Mouse (Mus musculus): ENCODE measurements around the gene Ifna5. TPM values are rescaled to one million over a fixed set of nuclear protein-coding genes. Genes with fewer than 3 reads are reported as not detected.

Gene Ifna5
- total RNA-seq, 2 experiments from 2014 or later = not detected

GRCm38 (mm10) chr4:88863309-88863708, 28.0 kb downstream of the Ifna5 start:
- DNase-seq (ENCODE audit: low spot score in 2 of 2) = no peak

- DNase-seq (ENCODE audit: low spot score in 2 of 2) = no peak
These were observed 29.3 kb downstream of the Ifna5 start for GRCm38 (mm10) chr4:88864599-88864998.

GRCm38 (mm10) chr4:88865011-88865569, 29.8 kb downstream of the Ifna5 start:
- no peak for DNase-seq (ENCODE audit: low spot score in 2 of 2)

- DNase-seq (ENCODE audit: low spot score in 2 of 2) = peak; percentile 68 to 69
These were observed 32.1 kb downstream of the Ifna5 start for GRCm38 (mm10) chr4:88867366-88867925.

GRCm38 (mm10) chr4:88867926-88868911, 32.9 kb downstream of the Ifna5 start:
- peak in 1 of 2 experiments; percentile 8 for DNase-seq (ENCODE audit: low spot score in 2 of 2)

- peak in 1 of 2 experiments; percentile 8 for DNase-seq (ENCODE audit: low spot score in 2 of 2)
These were observed 37.4 kb downstream of the Ifna5 start for GRCm38 (mm10) chr4:88872691-88873090.

GRCm38 (mm10) chr4:88875435-88876095, 40.2 kb downstream of the Ifna5 start:
- no peak for DNase-seq (ENCODE audit: low spot score in 2 of 2)

DNA sequence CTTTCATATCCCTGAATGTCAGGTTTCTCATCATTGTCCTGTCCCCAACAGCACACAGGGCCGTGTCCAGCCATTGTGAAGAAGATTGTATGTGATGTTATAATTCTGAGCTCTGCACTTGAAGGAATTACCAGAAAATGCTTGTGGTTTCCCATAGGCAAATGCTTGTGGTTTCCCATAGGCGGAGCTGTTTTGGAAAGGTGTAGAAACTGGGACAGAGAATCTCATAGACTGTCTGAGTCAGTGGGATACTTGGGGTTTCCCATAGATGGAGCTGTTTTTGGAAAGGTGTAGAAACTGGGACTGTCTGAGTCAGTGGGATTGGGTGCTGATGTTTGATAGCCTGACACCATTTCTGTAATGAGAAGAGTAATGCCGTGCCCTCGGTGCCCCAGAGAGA, 41.2 kb downstream of the Ifna5 start:
- DNase-seq (ENCODE audit: low spot score in 2 of 2) = no peak

DNA sequence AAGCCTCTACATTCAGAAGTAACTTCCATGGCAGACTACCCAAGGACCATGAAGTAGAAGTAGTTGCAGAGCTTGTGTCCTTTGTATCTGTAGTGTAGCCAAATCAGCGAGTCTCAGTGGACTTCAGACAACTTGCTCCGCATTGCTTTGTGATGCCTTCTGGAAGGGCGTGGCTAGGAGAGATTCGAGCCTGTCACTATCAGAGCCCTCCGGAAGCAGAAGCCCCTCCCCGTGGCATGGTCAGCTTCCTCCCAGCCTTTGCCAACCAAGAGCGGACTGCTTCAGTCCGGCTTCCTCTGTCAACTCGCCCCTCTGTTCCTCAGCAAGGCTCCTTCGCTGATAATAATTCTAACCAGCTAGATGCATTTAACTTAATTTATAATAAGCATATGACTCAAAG, 42.9 kb downstream of the Ifna5 start:
- no peak for DNase-seq (ENCODE audit: low spot score in 2 of 2)

DNA sequence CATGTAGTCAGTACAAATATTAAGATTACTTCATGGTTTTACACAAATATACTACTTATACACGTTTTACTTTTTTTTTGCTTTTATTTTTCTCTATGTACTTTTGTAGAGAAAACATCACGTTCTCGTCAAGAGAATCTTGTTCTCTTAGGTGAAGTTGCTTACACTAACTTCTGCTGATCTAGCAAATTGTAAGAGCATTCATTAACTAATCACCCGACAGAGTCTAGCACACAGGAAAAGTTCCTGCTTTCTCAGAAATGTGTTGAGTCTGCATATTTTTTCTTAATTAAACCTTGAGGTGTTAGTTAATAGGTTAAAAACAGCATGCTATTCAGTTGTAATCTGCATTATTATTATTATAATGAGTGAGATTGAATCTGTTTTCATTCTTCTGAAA, 43.4 kb downstream of the Ifna5 start:
- DNase-seq (ENCODE audit: low spot score in 2 of 2) = no peak

- no peak for DNase-seq (ENCODE audit: low spot score in 2 of 2)
These were observed 44.8 kb downstream of the Ifna5 start, which contains the start of gene Ifne for GRCm38 (mm10) chr4:88880101-88880500. Ifne (minus strand) TSS chr4:88880201.

Other genes with a start within 250 kb of the Ifna5 start
- gene Ifna9, start 243.1 kb upstream of the Ifna5 start, total RNA-seq (2021) = not detected
- not detected for gene Ifna12, start 232.1 kb upstream of the Ifna5 start, total RNA-seq (2021)
- not detected for gene C87499, start 201.1 kb upstream of the Ifna5 start, total RNA-seq (2021)
- gene Ifna13, start 191.1 kb upstream of the Ifna5 start, total RNA-seq (2021) = not detected
- not detected for gene Ifna16, start 158.6 kb upstream of the Ifna5 start, total RNA-seq (2021)
- gene Ifna2, start 151.6 kb upstream of the Ifna5 start, total RNA-seq (2021) = not detected
- not detected for gene Ifnab, start 144.2 kb upstream of the Ifna5 start, total RNA-seq (2021)
- under 1 TPM in 1 of 2 experiments, not detected in 1; 0.40 TPM for gene Gm26566, start 113.7 kb upstream of the Ifna5 start, total RNA-seq (2021)
- 10 to 100 TPM; 77.8 to 85.0 TPM for gene Klhl9, start 113.1 kb upstream of the Ifna5 start, total RNA-seq (2021)
- not detected for gene Gm13271, start 80.7 kb upstream of the Ifna5 start, total RNA-seq (2021)
- gene Gm13283, start 75.4 kb upstream of the Ifna5 start, total RNA-seq (2021) = not detected
- not detected for gene Gm13290, start 61.7 kb upstream of the Ifna5 start, total RNA-seq (2021)
- gene Gm13289, start 58.6 kb upstream of the Ifna5 start, total RNA-seq (2021) = not detected
- not detected for gene Gm13272, start 55.7 kb upstream of the Ifna5 start, total RNA-seq (2021)
- gene Ifnz, start 53.4 kb upstream of the Ifna5 start, total RNA-seq (2021) = not detected
- gene Gm13276, start 49.8 kb upstream of the Ifna5 start, total RNA-seq (2021) = not detected
- gene Gm13277, start 46.9 kb upstream of the Ifna5 start, total RNA-seq (2021) = not detected
- gene Gm13278, start 44.0 kb upstream of the Ifna5 start, total RNA-seq (2021) = not detected
- not detected for gene Gm13275, start 41.0 kb upstream of the Ifna5 start, total RNA-seq (2021)
- gene Gm13279, start 38.1 kb upstream of the Ifna5 start, total RNA-seq (2021) = not detected
- not detected for gene Gm13285, start 35.9 kb upstream of the Ifna5 start, total RNA-seq (2021)
- gene Gm13287, start 32.3 kb upstream of the Ifna5 start, total RNA-seq (2021) = not detected
- not detected for gene Gm13288, start 30.0 kb upstream of the Ifna5 start, total RNA-seq (2021)
- gene Ifna7, start 19.3 kb upstream of the Ifna5 start, total RNA-seq (2021) = not detected
- gene Ifna11, start 15.6 kb upstream of the Ifna5 start, total RNA-seq (2021) = not detected
- gene Ifna6, start 8.1 kb upstream of the Ifna5 start, total RNA-seq (2021) = not detected
- not detected for gene Ifna4, start 6.3 kb downstream of the Ifna5 start, total RNA-seq (2021)
- not detected for gene Ifna1, start 14.6 kb downstream of the Ifna5 start, total RNA-seq (2021)
- gene Ifne, start 44.7 kb downstream of the Ifna5 start, total RNA-seq (2021) = not detected